Mouse (Mus musculus) stomach, postnatal 0 days (tissue): ENCODE measurements around the gene Lpin2.

Source experiments
- CTCF ChIP-seq: IDR thresholded peaks from 2 replicates; pipeline ENCODE4 v1.5.1; 2016; ENCODE audit warnings: antibody characterized with exemption, low read depth, mild to moderate bottlenecking, moderate library complexity
- EP300 ChIP-seq: optimal IDR thresholded peaks from 2 replicates; pipeline ENCODE3; 2016; ENCODE audit warnings: antibody characterized with exemption

DNA sequence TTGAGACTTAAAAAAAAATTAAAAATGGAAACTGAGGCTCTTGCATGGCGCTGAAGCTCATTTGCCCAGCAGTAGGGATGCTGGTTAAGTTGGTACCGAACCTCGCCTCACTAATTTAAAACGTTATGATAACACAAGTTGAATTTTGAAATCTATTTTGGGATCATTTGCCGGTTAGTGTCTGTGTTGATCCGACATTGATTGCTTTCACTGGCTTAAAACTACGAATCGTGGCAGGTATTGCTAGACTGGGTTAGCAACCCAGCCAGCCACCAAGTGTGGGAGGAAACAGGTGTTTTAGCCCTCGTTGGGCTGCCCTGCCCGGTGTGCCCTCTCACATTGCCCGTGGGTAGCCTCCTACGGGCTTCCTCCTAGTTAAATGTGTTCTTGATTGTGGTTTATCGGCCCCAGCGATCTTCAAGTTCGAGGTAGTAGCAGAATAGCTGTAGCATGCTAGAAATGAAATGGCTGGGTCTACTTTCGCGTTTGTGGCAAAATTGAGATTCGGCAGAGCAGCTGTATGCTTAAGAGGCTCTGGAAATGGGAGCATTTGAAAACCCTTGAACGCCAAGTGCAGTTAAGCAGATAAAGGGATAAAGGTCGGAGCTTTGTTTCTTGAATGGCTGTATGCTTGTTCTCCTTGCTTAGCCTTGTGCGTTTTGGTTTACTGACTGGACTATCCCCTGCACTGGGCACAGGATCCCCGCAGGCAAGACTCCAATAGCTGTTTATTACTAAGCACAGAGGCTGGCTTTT lies 2.2 kb downstream of the Lpin2 start:
- no peak for TF ChIP-seq EP300
- TF ChIP-seq CTCF: no peak
